Mouse (Mus musculus) intestine, embryonic 15.5 days (tissue): ENCODE measurements around the gene Rasgef1b. TPM values are rescaled to one million over a fixed set of nuclear protein-coding genes. Genes with fewer than 3 reads are reported as not detected.

ENCODE experiments used
- ATAC-seq: fragments of 200-750 bp; cut with Nextera tagmentation; 2 replicates; pipeline ENCODE4 v1.8.0; 2017; ENCODE audit warnings: moderate TSS enrichment, moderate library complexity
- H3K27ac ChIP-seq: fragments of 300-500 bp; sonication (generic); 2 replicates; pipeline ENCODE4 v1.5.1; 2015; ENCODE audit warnings: mild to moderate bottlenecking, inconsistent platforms
- H3K27me3 ChIP-seq: fragments of 300-500 bp; sonication (generic); replicated peaks from 2 replicates; pipeline ENCODE4 v1.6.1; 2015; ENCODE audit warnings: inconsistent platforms
- H3K36me3 ChIP-seq: fragments of 300-500 bp; sonication (generic); 2 replicates; pipeline ENCODE4 v1.6.1; 2015; ENCODE audit warnings: inconsistent platforms
- H3K4me1 ChIP-seq: fragments of 300-500 bp; sonication (generic); replicated peaks from 2 replicates; pipeline ENCODE4 v1.6.1; 2015; ENCODE audit warnings: inconsistent platforms
- H3K4me2 ChIP-seq: fragments of 300-500 bp; sonication (generic); replicated peaks from 2 replicates; pipeline ENCODE4 v1.6.1; 2015; ENCODE audit warnings: mild to moderate bottlenecking, inconsistent platforms
- H3K4me3 ChIP-seq: fragments of 300-500 bp; sonication (generic); replicated peaks from 2 replicates; pipeline ENCODE4 v1.5.1; 2015; ENCODE audit warnings: inconsistent platforms
- H3K9ac ChIP-seq: fragments of 300-500 bp; sonication (generic); 2 replicates; pipeline ENCODE4 v1.6.1; 2015; ENCODE audit warnings: inconsistent platforms
- H3K9me3 ChIP-seq: fragments of 300-500 bp; sonication (generic); 2 replicates; pipeline ENCODE4 v1.6.1; 2016; ENCODE audit warnings: inconsistent platforms
- WGBS: fragments of 180-500 bp; shearing (Covaris S2); methylation state at CpG from one replicate; pipeline ENCODE4 v1.1.7; 2015; 5-methylcytosine and 5-hydroxymethylcytosine counted together
- polyA plus RNA-seq: library from polyadenylated mRNA; unstranded; fragments of >200 nt; fragmentation: Nextera tagmentation; extraction: Ambion mirVana; gene quantifications from 2 replicates; pipeline ENCODE4 v1.2.1, GENCODE M21; 2015

The Rasgef1b gene
- polyA plus RNA-seq, 1 experiment from 2014 or later, result 8.9 TPM

GRCm38 (mm10) chr5:99597701-99598100 is 131.2 kb downstream of the Rasgef1b start:
- no peak overlapping the region for H3K27ac ChIP-seq
- 50% methylated on average over 7 of the region's 7 CpGs for WGBS
- no peak overlapping the region for H3K9ac ChIP-seq
- H3K4me3 ChIP-seq, result no peak overlapping the region
- no peaks in the 10 kb centered on the region for H3K4me1 ChIP-seq
- no peak overlapping the region for H3K4me2 ChIP-seq
- H3K27me3 ChIP-seq, result no peaks in the 10 kb centered on the region
- H3K9me3 ChIP-seq, result no peaks in the 10 kb centered on the region
- no peak for ATAC-seq
- no peaks in the 10 kb centered on the region for H3K36me3 ChIP-seq

- WGBS, result 48% methylated on average over 6 of the region's 6 CpGs
- ATAC-seq, result peak; percentile 56; the same call in 1 of the 2 replicates
- H3K9me3 ChIP-seq, result no peaks in the 10 kb centered on the region
- H3K27ac ChIP-seq, result no peak overlapping the region
- no peaks in the 10 kb centered on the region for H3K4me1 ChIP-seq
- H3K27me3 ChIP-seq, result no peaks in the 10 kb centered on the region
- H3K9ac ChIP-seq, result no peak overlapping the region
- H3K36me3 ChIP-seq, result no peaks in the 10 kb centered on the region
- H3K4me2 ChIP-seq, result no peak overlapping the region
- H3K4me3 ChIP-seq, result no peak overlapping the region
Observed at GRCm38 (mm10) chr5:99591348-99591747, 137.5 kb downstream of the Rasgef1b start.

- Histone ChIP-seq H3K4me3 (no peak overlapping the region), H3K9ac (no peak overlapping the region), H3K4me1 (no peaks in the 10 kb centered on the region), H3K27me3 (no peaks in the 10 kb centered on the region), H3K9me3 (no peaks in the 10 kb centered on the region), H3K4me2 (no peak overlapping the region), H3K36me3 (no peaks in the 10 kb centered on the region), H3K27ac (no peak overlapping the region)
- ATAC-seq, result no peak
- 82% methylated on average over 4 of the region's 4 CpGs for WGBS
Observed at GRCm38 (mm10) chr5:99590539-99590938, 138.3 kb downstream of the Rasgef1b start.

- ATAC-seq, result no peak
- Histone ChIP-seq H3K36me3 (no peaks in the 10 kb centered on the region), H3K9me3 (no peaks in the 10 kb centered on the region), H3K4me3 (no peak overlapping the region), H3K27ac (no peak overlapping the region), H3K4me1 (no peaks in the 10 kb centered on the region), H3K4me2 (no peak overlapping the region), H3K9ac (no peak overlapping the region), H3K27me3 (no peaks in the 10 kb centered on the region)
- WGBS, result 95% methylated on average over 5 of the region's 5 CpGs
Observed at GRCm38 (mm10) chr5:99587994-99588393, 140.9 kb downstream of the Rasgef1b start.

- Histone ChIP-seq H3K4me2 (no peak overlapping the region), H3K27ac (no peak overlapping the region), H3K9me3 (no peaks in the 10 kb centered on the region), H3K36me3 (no peaks in the 10 kb centered on the region), H3K9ac (no peak overlapping the region), H3K4me3 (no peak overlapping the region), H3K4me1 (no peaks in the 10 kb centered on the region), H3K27me3 (no peaks in the 10 kb centered on the region)
- ATAC-seq, result no peak
- 80% methylated on average over 4 of the region's 4 CpGs for WGBS
Observed at GRCm38 (mm10) chr5:99587589-99587988, 141.3 kb downstream of the Rasgef1b start.

GRCm38 (mm10) chr5:99586287-99586686 is 142.6 kb downstream of the Rasgef1b start:
- Histone ChIP-seq H3K4me1 (no peaks in the 10 kb centered on the region), H3K27ac (no peak overlapping the region), H3K36me3 (no peaks in the 10 kb centered on the region), H3K27me3 (no peaks in the 10 kb centered on the region), H3K4me2 (no peak overlapping the region), H3K9ac (no peak overlapping the region), H3K9me3 (no peaks in the 10 kb centered on the region), H3K4me3 (no peak overlapping the region)
- no peak for ATAC-seq
- 83% methylated on average over 6 of the region's 6 CpGs for WGBS

- Histone ChIP-seq H3K9ac (no peak overlapping the region), H3K4me1 (no peaks in the 10 kb centered on the region), H3K36me3 (no peaks in the 10 kb centered on the region), H3K4me2 (no peak overlapping the region), H3K27me3 (no peaks in the 10 kb centered on the region), H3K9me3 (no peaks in the 10 kb centered on the region), H3K4me3 (no peak overlapping the region), H3K27ac (no peak overlapping the region)
- ATAC-seq, result no peak
- 73% methylated on average over 5 of the region's 5 CpGs for WGBS
Observed at GRCm38 (mm10) chr5:99585166-99585898, 143.5 kb downstream of the Rasgef1b start.

GRCm38 (mm10) chr5:99584266-99584665 is 144.6 kb downstream of the Rasgef1b start:
- WGBS, result 81% methylated on average over 9 of the region's 9 CpGs

GRCm38 (mm10) chr5:99582055-99582454 is 146.8 kb downstream of the Rasgef1b start:
- no peaks in the 10 kb centered on the region for H3K4me1 ChIP-seq
- no peaks in the 10 kb centered on the region for H3K36me3 ChIP-seq
- H3K27me3 ChIP-seq, result no peaks in the 10 kb centered on the region
- no peak overlapping the region for H3K9ac ChIP-seq
- no peak overlapping the region for H3K4me3 ChIP-seq
- no peaks in the 10 kb centered on the region for H3K9me3 ChIP-seq
- no peak for ATAC-seq
- no peak overlapping the region for H3K27ac ChIP-seq
- no peak overlapping the region for H3K4me2 ChIP-seq
- WGBS, result 46% methylated on average over 5 of the region's 5 CpGs

More at GRCm38 (mm10) chr5:99584266-99584665, 144.6 kb downstream of the Rasgef1b start:
- no peak for ATAC-seq
- H3K4me2 ChIP-seq, result no peak overlapping the region
- H3K27me3 ChIP-seq, result no peaks in the 10 kb centered on the region
- no peaks in the 10 kb centered on the region for H3K36me3 ChIP-seq
- H3K27ac ChIP-seq, result no peak overlapping the region
- H3K4me3 ChIP-seq, result no peak overlapping the region
- no peaks in the 10 kb centered on the region for H3K9me3 ChIP-seq
- no peaks in the 10 kb centered on the region for H3K4me1 ChIP-seq
- H3K9ac ChIP-seq, result no peak overlapping the region

- Histone ChIP-seq H3K27ac (no peak overlapping the region), H3K4me2 (no peak overlapping the region), H3K9ac (no peak overlapping the region), H3K27me3 (no peaks in the 10 kb centered on the region), H3K36me3 (no peaks in the 10 kb centered on the region), H3K9me3 (no peaks in the 10 kb centered on the region), H3K4me1 (no peaks in the 10 kb centered on the region), H3K4me3 (no peak overlapping the region)
- ATAC-seq, result peak; percentile 51; the same call in 1 of the 2 replicates
- WGBS, result 3% methylated on average over 4 of the region's 4 CpGs
Observed at GRCm38 (mm10) chr5:99578692-99579091, 150.2 kb downstream of the Rasgef1b start.

- H3K4me1 ChIP-seq, result no peaks in the 10 kb centered on the region
- no peaks in the 10 kb centered on the region for H3K27me3 ChIP-seq
- H3K27ac ChIP-seq, result no peak overlapping the region
- no peaks in the 10 kb centered on the region for H3K36me3 ChIP-seq
- H3K9me3 ChIP-seq, result no peaks in the 10 kb centered on the region
- no peak overlapping the region for H3K4me2 ChIP-seq
- 76% methylated on average over 8 of the region's 8 CpGs for WGBS
- H3K4me3 ChIP-seq, result no peak overlapping the region
- ATAC-seq, result no peak
- H3K9ac ChIP-seq, result no peak overlapping the region
Observed at GRCm38 (mm10) chr5:99575897-99576296, 153.0 kb downstream of the Rasgef1b start.

GRCm38 (mm10) chr5:99564501-99565323 is 164.2 kb downstream of the Rasgef1b start:
- Histone ChIP-seq H3K4me3 (no peak overlapping the region), H3K4me1 (no peaks in the 10 kb centered on the region), H3K36me3 (no peaks in the 10 kb centered on the region), H3K9ac (no peak overlapping the region), H3K27ac (no peak overlapping the region), H3K9me3 (no peaks in the 10 kb centered on the region), H3K4me2 (no peak overlapping the region), H3K27me3 (no peaks in the 10 kb centered on the region)
- WGBS, result 51% methylated on average over 8 of the region's 8 CpGs
- ATAC-seq, result no peak
